Mouse (Mus musculus) kidney, adult 2 months (tissue): ENCODE measurements around the gene Gucy2e.

Source experiments
- CTCF ChIP-seq: fragments of 200-500 bp; conservative IDR thresholded peaks from 2 replicates; pipeline ENCODE4 v1.5.1; 2011; ENCODE audit warnings: low read depth, mild to moderate bottlenecking, control low read depth, low read length, moderate library complexity, mixed read lengths; ENCODE audit not compliant: insufficient read depth, insufficient read length
- POLR2A ChIP-seq: fragments of 200-500 bp; IDR thresholded peaks from one replicate; pipeline ENCODE4 v1.6.1; 2011; ENCODE audit warnings: low read depth, low read length, control low read depth

- TF ChIP-seq CTCF: no peak
- TF ChIP-seq POLR2A: no peak
Measured at GRCm38 (mm10) chr11:69265410-69265809, 28.6 kb upstream of the Gucy2e start.
